Mouse (Mus musculus): ENCODE data around the gene Hoxd12.

Hoxd12 gene

DNA sequence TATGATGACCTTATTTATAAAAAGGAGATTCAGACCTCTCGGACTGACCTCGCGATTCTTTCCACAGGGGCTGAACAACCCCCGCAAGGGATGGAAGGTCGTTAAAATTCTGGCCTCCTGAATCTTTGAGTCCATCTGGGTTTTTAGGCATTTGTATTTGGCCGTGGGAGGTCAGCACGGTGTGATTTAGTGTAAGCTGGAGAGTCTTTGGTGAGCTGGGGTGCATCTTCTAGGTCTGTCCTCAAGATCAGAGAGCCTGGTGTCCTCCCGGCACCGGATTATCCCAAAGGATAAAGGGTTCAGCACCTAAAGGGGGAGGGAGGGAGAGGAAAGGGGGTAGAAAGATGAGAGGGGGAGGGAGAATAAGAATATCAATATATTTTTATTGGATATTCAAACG, 28.5 kb downstream of the Hoxd12 start:
- peaks cover 3% of the 10 kb centered on the region for H3K27me3 ChIP-seq (ENCODE audit: control insufficient read depth, insufficient read depth, low read length, poor library complexity, severe bottlenecking)
- H3K36me3 ChIP-seq (ENCODE audit: control insufficient read depth, insufficient read depth, low read length, poor library complexity, severe bottlenecking), result no peaks in the 10 kb centered on the region
- no peak for DNase-seq (ENCODE audit: low read depth, low spot score)

DNA sequence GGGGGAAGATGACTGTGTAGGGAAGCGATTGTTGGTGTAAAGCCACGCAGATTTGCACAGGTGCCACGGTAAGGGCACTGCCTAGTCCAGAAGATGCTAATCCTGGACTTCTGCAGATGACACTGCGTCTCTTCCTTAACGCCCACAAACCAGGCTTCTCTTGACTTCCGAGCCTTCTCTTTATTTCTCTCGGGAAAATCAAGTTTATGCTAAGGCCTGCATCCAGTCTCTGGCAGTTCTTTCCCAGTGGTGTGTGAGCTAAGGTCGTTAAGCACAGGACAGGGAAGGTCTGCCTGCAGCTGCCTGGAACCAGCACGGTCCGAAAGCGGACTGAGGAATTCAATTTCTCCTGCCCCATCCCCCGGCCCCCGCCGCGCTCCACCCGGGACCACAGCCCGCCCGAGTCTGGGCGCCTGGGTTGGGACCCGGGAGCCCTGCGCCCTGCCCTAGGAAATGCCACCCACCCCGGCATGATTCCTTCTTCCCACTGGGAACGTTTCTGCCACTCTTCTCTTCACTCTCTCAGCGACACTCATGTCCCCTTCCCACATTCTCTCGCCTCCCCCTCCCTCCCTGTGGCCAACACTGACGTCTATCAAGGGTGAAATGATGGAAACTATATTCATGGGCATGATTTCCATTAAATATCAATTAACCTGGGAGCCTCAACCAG, 29.0 kb downstream of the Hoxd12 start:
- no peaks in the 10 kb centered on the region for H3K36me3 ChIP-seq (ENCODE audit: control insufficient read depth, insufficient read depth, low read length, poor library complexity, severe bottlenecking)
- DNase-seq (ENCODE audit: low read depth, low spot score), result no peak
- H3K27me3 ChIP-seq (ENCODE audit: control insufficient read depth, insufficient read depth, low read length, poor library complexity, severe bottlenecking), result peaks cover 3% of the 10 kb centered on the region

DNA sequence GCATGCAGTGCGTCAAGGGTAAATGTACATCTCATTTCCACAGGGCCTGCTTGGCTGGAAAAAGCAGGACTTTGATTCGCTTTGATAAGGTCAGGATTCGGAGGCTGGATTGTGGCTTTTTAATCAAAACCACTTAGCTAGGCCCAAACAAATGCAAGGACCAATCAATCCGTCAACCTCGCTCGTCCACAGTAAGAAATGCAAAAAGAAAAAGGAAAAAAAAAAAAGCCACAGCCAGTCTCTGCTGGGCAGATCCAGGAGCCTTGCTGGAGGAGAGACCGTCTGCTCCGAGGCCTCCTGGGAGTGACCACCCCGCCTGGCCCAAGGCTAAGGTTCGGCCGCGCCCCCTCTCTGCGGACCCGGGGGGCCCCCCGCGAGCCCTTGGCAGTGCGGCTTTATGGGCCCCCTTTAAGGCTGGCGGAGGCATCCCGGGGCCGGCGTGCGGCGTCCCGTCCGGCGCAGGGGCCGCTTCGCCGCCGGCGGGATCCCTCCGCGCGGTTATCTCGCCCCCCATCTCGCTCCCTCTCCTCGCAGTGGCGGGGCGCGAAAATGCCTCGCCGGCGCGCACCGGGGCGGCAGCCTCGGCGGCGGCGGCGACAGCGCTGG, 29.7 kb downstream of the Hoxd12 start, which contains the start of gene Hoxd8:
Gene Hoxd8, plus strand, starts transcription at position 223 of the 606 bp plus-strand sequence.
- H3K27me3 ChIP-seq (ENCODE audit: control insufficient read depth, insufficient read depth, low read length, poor library complexity, severe bottlenecking), result peaks cover 3% of the 10 kb centered on the region
- no peak for DNase-seq (ENCODE audit: low read depth, low spot score)

DNA sequence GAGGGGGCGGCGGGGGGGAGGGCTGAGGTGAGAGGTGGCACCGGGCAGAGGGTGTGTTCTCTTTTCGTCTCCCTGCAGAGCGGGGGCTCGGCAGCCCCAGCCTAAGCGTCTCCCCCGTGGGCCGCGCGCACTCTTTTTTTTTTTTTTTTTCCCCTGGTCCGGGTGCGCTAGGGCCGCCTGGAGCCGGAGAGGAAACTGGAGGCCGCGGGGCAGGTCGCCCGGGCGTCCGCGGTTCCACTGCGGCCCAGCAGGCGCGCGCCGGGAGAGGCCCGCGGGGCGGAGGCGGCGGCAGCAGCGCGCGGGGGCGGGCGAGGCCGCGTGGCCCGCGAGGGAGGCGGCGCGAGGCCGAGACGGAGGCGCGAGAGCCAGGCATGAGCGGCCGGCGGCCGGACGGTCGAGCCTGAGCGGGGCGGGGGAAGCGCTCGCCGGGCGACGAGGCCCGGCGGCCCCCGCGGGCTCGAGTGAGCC, 30.2 kb downstream of the Hoxd12 start:
- DNase-seq (ENCODE audit: low read depth, low spot score), result no peak

More for the DNA sequence above, 29.7 kb downstream of the Hoxd12 start, which contains the start of gene Hoxd8:
- H3K36me3 ChIP-seq (ENCODE audit: control insufficient read depth, insufficient read depth, low read length, poor library complexity, severe bottlenecking), result no peaks in the 10 kb centered on the region

DNA sequence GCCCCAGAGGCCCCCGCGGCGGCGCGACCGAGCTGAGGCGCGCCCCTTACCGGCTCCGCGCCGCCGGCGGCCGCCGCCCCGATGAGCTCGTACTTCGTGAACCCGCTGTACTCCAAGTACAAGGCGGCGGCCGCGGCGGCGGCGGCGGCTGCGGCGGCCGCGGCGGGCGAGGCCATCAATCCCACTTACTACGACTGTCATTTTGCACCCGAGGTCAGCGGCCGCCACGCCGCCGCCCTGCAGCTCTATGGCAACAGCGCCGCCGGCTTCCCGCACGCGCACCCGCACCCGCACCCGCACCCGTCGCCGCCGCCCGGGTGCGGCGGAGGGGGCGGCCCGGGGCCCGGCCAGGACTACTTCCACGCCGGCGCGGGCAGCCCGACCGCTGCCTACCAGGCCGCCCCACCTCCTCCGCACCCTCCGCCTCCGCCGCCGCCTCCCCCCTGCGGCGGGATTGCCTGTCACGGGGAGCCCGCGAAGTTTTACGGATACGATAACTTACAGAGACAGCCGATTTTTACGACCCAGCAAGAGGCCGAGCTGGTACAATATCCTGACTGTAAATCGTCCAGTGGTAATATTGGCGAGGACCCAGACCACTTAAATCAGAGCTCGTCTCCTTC, 30.8 kb downstream of the Hoxd12 start:
- no peak for DNase-seq (ENCODE audit: low read depth, low spot score)
- no peaks in the 10 kb centered on the region for H3K36me3 ChIP-seq (ENCODE audit: control insufficient read depth, insufficient read depth, low read length, poor library complexity, severe bottlenecking)
- peaks cover 3% of the 10 kb centered on the region for H3K27me3 ChIP-seq (ENCODE audit: control insufficient read depth, insufficient read depth, low read length, poor library complexity, severe bottlenecking)

More for the DNA sequence above, 30.2 kb downstream of the Hoxd12 start:
- Histone ChIP-seq H3K36me3 (ENCODE audit: control insufficient read depth, insufficient read depth, low read length, poor library complexity, severe bottlenecking) (no peaks in the 10 kb centered on the region), H3K27me3 (ENCODE audit: control insufficient read depth, insufficient read depth, low read length, poor library complexity, severe bottlenecking) (peaks cover 3% of the 10 kb centered on the region)

DNA sequence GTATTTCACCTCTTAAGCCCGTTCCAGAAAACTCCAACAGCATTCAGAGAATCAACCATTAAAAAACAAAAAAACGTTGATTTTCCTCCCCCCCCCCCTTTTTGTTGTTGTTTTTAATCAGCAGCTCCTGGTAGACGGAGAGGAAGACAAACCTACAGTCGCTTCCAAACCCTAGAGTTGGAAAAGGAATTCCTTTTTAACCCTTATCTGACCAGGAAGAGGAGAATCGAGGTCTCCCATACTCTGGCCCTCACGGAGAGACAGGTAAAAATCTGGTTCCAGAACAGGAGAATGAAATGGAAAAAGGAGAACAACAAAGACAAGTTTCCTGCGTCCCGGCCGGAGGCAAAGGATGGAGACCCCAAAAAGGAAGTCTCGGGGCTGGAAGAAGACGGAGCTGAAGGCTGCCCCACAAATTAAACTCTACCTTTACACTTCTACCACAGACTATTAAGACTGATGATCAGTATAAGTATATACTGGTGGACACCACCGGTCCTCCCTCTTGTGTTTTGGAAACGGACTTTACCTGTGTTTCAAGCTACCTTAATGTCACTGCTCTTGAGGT, 31.7 kb downstream of the Hoxd12 start:
- no peaks in the 10 kb centered on the region for H3K36me3 ChIP-seq (ENCODE audit: control insufficient read depth, insufficient read depth, low read length, poor library complexity, severe bottlenecking)
- no peak for DNase-seq (ENCODE audit: low read depth, low spot score)
- peaks cover 3% of the 10 kb centered on the region for H3K27me3 ChIP-seq (ENCODE audit: control insufficient read depth, insufficient read depth, low read length, poor library complexity, severe bottlenecking)

DNA sequence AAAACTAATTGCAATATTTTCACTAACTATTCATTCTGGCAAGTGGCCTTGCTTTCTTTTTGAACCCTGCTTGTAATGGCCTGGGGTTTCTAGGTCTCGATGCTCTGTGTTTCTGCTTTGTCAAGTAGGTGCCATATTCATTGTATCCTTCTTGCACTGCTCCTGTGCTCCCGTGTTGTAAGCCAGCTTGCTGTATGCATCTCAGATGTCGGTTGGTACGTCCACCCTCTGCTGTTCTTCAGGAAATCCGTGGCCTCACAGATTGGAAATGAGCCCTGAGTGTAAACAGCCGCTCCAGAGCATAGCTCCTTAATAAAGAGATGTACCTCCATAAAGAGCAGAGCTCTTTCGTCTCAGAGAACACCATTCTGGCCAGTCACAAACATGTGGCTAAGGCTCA, 32.8 kb downstream of the Hoxd12 start:
- Histone ChIP-seq H3K27me3 (ENCODE audit: control insufficient read depth, insufficient read depth, low read length, poor library complexity, severe bottlenecking) (peaks cover 3% of the 10 kb centered on the region), H3K36me3 (ENCODE audit: control insufficient read depth, insufficient read depth, low read length, poor library complexity, severe bottlenecking) (no peaks in the 10 kb centered on the region)
- DNase-seq (ENCODE audit: low read depth, low spot score), result no peak

DNA sequence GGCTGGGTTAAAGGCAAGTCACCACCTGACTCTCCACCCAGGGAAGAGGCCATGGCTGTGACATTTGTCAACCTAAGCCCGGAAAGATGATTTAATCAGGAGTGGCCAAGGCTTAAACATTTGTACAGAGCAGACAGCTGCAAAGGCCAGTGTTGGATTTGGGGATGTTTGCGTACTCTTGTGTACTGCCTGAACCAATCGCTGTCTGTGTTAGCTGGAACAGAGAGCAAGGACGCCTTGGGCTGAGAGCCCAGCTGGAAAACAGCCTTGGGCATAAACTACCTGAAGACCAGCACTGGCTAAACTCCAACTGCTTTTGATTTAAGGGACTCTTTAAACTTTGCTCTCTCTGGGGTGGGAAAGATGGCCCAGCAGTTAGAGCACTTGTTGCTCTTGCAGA, 33.9 kb downstream of the Hoxd12 start:
- no peak for DNase-seq (ENCODE audit: low read depth, low spot score)
- Histone ChIP-seq H3K27me3 (ENCODE audit: control insufficient read depth, insufficient read depth, low read length, poor library complexity, severe bottlenecking) (peaks cover 3% of the 10 kb centered on the region), H3K36me3 (ENCODE audit: control insufficient read depth, insufficient read depth, low read length, poor library complexity, severe bottlenecking) (no peaks in the 10 kb centered on the region)

DNA sequence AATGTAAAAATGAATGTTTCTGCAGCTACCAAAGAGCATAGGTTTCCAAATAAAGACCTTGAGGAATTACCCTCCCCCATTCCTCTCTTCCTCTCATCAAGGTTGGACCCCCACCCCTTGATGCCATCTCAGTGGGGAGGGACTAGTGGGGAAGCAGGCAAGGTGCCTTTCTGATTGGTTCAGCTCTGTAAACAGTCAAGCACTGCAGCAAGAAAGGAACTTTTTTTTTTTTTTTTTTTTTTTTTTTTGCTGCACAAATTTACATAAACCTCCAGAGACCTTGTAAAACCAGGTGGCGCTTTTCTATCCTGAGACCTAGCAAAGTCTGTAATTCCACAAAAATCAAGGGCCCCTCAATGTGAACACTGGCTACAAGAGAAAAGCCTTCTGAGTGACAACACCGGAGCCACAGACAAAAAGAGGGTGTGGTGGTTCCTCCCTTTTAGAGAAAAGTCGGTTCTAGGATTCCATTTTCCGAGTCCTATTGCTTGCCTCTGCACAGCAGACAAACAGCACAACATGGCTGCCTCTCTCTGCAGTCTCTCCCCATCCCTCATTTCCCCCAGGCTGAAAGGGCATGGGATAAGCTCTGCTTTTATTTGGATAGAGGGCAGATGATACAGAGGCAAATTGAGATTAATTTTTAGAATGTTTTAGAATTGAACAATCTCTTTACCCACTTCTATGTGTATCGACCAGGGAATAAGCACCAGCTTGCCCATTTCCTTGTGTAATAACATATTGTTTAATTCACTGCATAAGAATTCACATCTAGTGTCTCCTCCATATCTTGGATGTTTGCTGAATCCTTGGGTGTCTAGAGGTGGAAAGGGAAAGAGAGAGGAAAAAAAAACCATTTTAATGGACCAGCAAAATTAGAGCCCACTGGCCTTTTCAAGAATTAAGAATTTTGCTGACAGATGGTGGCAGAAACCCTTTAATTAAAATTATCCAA, 34.9 kb downstream of the Hoxd12 start:
- no peak for DNase-seq (ENCODE audit: low read depth, low spot score)
- Histone ChIP-seq H3K27me3 (ENCODE audit: control insufficient read depth, insufficient read depth, low read length, poor library complexity, severe bottlenecking) (peaks cover 3% of the 10 kb centered on the region), H3K36me3 (ENCODE audit: control insufficient read depth, insufficient read depth, low read length, poor library complexity, severe bottlenecking) (no peaks in the 10 kb centered on the region)

DNA sequence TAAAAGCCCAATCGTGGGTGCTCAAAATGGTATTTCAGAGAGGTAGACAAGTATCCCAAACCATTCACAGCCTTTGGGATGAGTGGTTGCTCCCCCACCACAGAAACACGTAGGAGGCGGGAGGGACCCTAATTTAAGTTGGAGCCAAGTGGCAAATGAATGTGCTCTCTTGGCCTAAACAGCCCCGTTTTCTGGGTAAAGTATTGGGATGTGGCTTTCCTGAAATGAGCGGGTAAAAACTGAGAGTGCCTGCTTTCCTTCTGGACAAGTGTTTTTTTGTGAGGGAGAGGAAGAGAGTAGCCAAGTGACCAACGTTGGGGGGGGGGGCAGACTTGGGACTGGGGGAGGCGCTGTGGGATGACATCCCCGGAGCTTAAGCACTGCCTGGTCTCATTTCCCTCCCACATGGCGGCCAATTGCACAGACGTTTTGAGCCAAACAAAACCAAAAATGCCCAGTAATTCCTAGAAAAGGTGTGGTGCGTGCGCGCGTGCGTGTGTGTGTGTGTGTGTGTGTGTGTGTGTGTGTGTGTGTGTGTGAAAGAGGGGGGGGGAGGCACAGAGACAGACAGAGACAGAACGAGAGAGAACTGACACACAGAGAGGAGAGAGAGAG, 36.2 kb downstream of the Hoxd12 start:
- H3K36me3 ChIP-seq (ENCODE audit: control insufficient read depth, insufficient read depth, low read length, poor library complexity, severe bottlenecking), result no peaks in the 10 kb centered on the region
- H3K27me3 ChIP-seq (ENCODE audit: control insufficient read depth, insufficient read depth, low read length, poor library complexity, severe bottlenecking), result no peaks in the 10 kb centered on the region
- DNase-seq (ENCODE audit: low read depth, low spot score), result no peak

DNA sequence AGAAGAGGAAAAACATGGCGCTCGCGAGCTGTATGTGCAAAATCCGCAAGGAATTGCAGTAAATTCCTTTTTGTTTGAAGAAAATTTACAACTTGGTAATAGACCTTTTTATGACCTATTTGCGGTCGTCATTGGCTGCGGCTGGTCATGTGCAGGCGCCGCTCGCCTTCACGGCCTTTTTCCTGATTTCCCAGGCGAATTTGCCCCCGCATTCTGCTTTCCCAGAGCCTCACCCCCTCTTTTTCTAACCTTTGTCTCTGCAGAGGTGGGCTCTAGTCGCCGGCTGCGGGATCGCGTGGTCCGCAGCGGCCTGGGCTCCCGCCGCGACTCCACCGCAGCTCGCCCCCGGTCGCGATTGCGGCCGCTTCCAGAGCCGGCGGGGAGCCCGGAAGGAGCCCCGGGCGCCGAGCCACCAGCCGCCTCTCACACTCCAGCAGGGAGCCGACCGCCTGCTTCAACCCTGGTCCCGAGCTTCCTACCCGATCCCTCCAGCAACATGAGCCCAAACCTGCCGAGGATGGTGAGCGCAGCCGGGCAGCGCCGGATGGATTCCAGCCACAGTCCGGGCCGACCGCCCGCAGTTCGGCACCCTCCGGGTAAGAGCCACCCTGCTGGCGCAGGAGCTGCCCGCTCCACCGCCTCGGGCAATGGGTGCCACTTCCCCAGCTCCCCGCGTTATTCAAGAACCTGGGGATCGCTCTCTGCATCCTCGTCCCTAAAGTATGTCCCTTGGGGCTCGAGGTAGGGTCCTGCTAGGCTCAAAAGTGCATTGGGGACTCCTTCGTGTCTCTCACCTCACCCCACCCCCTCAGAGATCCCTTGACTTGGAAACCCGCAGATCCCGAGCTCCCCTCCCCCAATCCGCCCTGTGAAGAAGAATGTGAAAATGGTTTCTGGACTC, 37.2 kb downstream of the Hoxd12 start, which contains the start of the genes Hoxd3 and Hoxd4:
Gene Hoxd3, plus strand, starts transcription at position 207 of the 901 bp plus-strand sequence.
Gene Hoxd4, plus strand, starts transcription at position 209 of the 901 bp plus-strand sequence.
- no peaks in the 10 kb centered on the region for H3K27me3 ChIP-seq (ENCODE audit: control insufficient read depth, insufficient read depth, low read length, poor library complexity, severe bottlenecking)
- no peaks in the 10 kb centered on the region for H3K36me3 ChIP-seq (ENCODE audit: control insufficient read depth, insufficient read depth, low read length, poor library complexity, severe bottlenecking)
- no peak for DNase-seq (ENCODE audit: low read depth, low spot score)

DNA sequence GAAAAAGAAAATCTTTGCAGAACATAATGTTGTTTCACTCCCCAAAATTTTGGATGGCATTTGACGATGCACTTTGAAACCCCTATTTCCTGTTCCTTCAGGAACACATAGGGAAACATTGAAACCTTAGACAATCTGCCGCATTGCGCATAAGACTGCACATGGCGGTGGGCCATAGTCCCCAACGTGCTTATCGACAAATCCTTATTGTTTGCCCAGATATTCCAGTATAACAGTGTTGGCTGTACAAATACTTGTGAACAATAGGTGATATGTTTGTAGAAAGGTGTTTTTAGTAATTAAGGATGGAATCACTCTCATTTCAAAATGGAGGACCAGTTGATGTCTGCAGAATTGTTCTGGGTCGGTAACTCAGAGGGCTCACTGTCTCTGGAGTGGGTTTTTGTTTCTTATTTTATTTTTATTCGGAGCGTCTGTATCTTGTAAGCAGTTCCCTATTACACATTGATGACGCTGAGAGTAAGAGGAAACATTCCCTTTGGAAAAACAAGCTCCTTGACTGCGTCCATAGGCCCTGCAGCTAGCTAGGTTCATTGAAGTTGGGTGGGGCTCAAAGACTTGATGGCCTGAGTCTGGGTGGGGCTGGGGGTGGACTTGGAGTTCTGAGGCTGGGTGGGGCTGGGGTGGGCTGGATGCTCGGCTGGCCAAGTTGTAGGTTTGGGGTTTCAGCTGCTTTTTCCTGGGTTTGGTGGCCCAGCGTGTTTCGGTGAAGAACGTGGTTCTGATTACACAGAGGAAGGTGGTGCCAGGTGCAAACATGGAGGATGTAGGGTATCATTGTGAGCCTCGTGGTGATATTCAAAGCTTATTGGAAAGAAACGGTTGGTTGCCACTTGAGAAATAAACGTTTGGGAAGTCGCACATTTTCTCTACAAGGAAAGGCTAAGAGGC, 38.7 kb downstream of the Hoxd12 start:
- DNase-seq (ENCODE audit: low read depth, low spot score), result no peak
- Histone ChIP-seq H3K36me3 (ENCODE audit: control insufficient read depth, insufficient read depth, low read length, poor library complexity, severe bottlenecking) (no peaks in the 10 kb centered on the region), H3K27me3 (ENCODE audit: control insufficient read depth, insufficient read depth, low read length, poor library complexity, severe bottlenecking) (no peaks in the 10 kb centered on the region)
